Mouse (Mus musculus): ENCODE measurements around the gene Bcl2. TPM values are rescaled to one million over a fixed set of nuclear protein-coding genes. Genes with fewer than 3 reads are reported as not detected.
"Not testable (repeated sequence)": the region's sequence is repeated elsewhere in the genome, so short reads cannot be mapped to it uniquely, and the experiment has no call there.

The Bcl2 gene
- total RNA-seq (2022), result 1 to 10 TPM; 1.6 to 2.1 (median 1.7) TPM

- DNase-seq (ENCODE audit: low spot score in 2 of 2), result peak; percentile 24 to 44
Observed at GRCm38 (mm10) chr1:106713621-106714529, at the start of gene Bcl2. TSS of gene Bcl2 (minus strand) at chr1:106714274.

- no peak for DNase-seq (ENCODE audit: low spot score in 2 of 2)
Observed at GRCm38 (mm10) chr1:106760750-106761149, 46.7 kb upstream of the Bcl2 start.

- peak; percentile 94 to 97 for DNase-seq (ENCODE audit: low spot score in 2 of 2)
Observed at GRCm38 (mm10) chr1:106759572-106760435, 45.7 kb upstream of the Bcl2 start, which contains the start of gene Kdsr. TSS of gene Kdsr (minus strand) at chr1:106759727.

- DNase-seq (ENCODE audit: low spot score in 2 of 2), result peak; percentile 8 to 16
Observed at GRCm38 (mm10) chr1:106758734-106759571, 44.9 kb upstream of the Bcl2 start.

GRCm38 (mm10) chr1:106756633-106757032 lies 42.6 kb upstream of the Bcl2 start:
- no peak for DNase-seq (ENCODE audit: low spot score in 2 of 2)

- no peak for DNase-seq (ENCODE audit: low spot score in 2 of 2)
Observed at GRCm38 (mm10) chr1:106752013-106752412, 37.9 kb upstream of the Bcl2 start.

GRCm38 (mm10) chr1:106750656-106751055 lies 36.6 kb upstream of the Bcl2 start:
- DNase-seq (ENCODE audit: low spot score in 2 of 2), result no peak

- DNase-seq (ENCODE audit: low spot score in 2 of 2), result no peak
Observed at GRCm38 (mm10) chr1:106748555-106749315, 34.7 kb upstream of the Bcl2 start.

GRCm38 (mm10) chr1:106742980-106743379 lies 28.9 kb upstream of the Bcl2 start:
- DNase-seq (ENCODE audit: low spot score in 2 of 2), result no peak

- DNase-seq (ENCODE audit: low spot score in 2 of 2), result no peak
Observed at GRCm38 (mm10) chr1:106740735-106741134, 26.7 kb upstream of the Bcl2 start.

- DNase-seq (ENCODE audit: low spot score in 2 of 2), result no peak
Observed at GRCm38 (mm10) chr1:106739810-106740209, 25.7 kb upstream of the Bcl2 start.

- DNase-seq (ENCODE audit: low spot score in 2 of 2), result no peak
Observed at GRCm38 (mm10) chr1:106738092-106738491, 24.0 kb upstream of the Bcl2 start.

GRCm38 (mm10) chr1:106736211-106736610 lies 22.1 kb upstream of the Bcl2 start:
- no peak for DNase-seq (ENCODE audit: low spot score in 2 of 2)

GRCm38 (mm10) chr1:106735586-106735985 lies 21.5 kb upstream of the Bcl2 start:
- no peak for DNase-seq (ENCODE audit: low spot score in 2 of 2)

GRCm38 (mm10) chr1:106722061-106722460 lies 8.0 kb upstream of the Bcl2 start:
- DNase-seq (ENCODE audit: low spot score in 2 of 2), result no peak

GRCm38 (mm10) chr1:106717736-106718135 lies 3.7 kb upstream of the Bcl2 start:
- DNase-seq (ENCODE audit: low spot score in 2 of 2), result not testable (repeated sequence)

- DNase-seq (ENCODE audit: low spot score in 2 of 2), result peak; percentile 30 to 41
Observed at GRCm38 (mm10) chr1:106717071-106717601, 3.1 kb upstream of the Bcl2 start.

- no peak for DNase-seq (ENCODE audit: low spot score in 2 of 2)
Observed at GRCm38 (mm10) chr1:106716141-106716540, 2.1 kb upstream of the Bcl2 start.

GRCm38 (mm10) chr1:106715111-106716083 lies 1.3 kb upstream of the Bcl2 start:
- no peak for DNase-seq (ENCODE audit: low spot score in 2 of 2)
